Mouse (Mus musculus) retina, adult 2 months (tissue): ENCODE measurements around the gene Rad9a.

Source experiments
- DNase-seq: peaks from one replicate; pipeline ENCODE4 v3.0.0-alpha.2; 2012; ENCODE audit warnings: low read depth, low spot score

Gene Rad9a

GRCm38 (mm10) chr19:4164100-4164499 lies 37.4 kb downstream of the Rad9a start:
- DNase-seq: no peak

- DNase-seq: no peak
These were observed 37.9 kb downstream of the Rad9a start for GRCm38 (mm10) chr19:4163543-4163887.

- peak; percentile 88 for DNase-seq
These were observed 38.6 kb downstream of the Rad9a start, which contains the start of gene Rps6kb2 for GRCm38 (mm10) chr19:4162646-4163542. Gene Rps6kb2, minus strand, starts transcription at chr19:4163354.

GRCm38 (mm10) chr19:4159049-4159448 lies 42.4 kb downstream of the Rad9a start:
- DNase-seq: no peak

GRCm38 (mm10) chr19:4156771-4157170 lies 44.7 kb downstream of the Rad9a start:
- no peak for DNase-seq

- no peak for DNase-seq
These were observed 45.3 kb downstream of the Rad9a start for GRCm38 (mm10) chr19:4156073-4156579.

- DNase-seq: no peak
These were observed 46.0 kb downstream of the Rad9a start for GRCm38 (mm10) chr19:4155223-4156072.

GRCm38 (mm10) chr19:4154437-4155222 lies 46.8 kb downstream of the Rad9a start:
- no peak for DNase-seq

- DNase-seq: peak; percentile 61
These were observed 48.2 kb downstream of the Rad9a start, which contains the start of gene Ptprcap for GRCm38 (mm10) chr19:4153232-4153654. Gene Ptprcap, plus strand, starts transcription at chr19:4153604.

- no peak for DNase-seq
These were observed 48.8 kb downstream of the Rad9a start for GRCm38 (mm10) chr19:4152445-4153231.

GRCm38 (mm10) chr19:4151898-4152297 lies 49.6 kb downstream of the Rad9a start:
- DNase-seq: no peak

- DNase-seq: no peak
These were observed 50.0 kb downstream of the Rad9a start for GRCm38 (mm10) chr19:4151488-4151860.

GRCm38 (mm10) chr19:4150567-4151487 lies 50.6 kb downstream of the Rad9a start:
- DNase-seq: no peak

GRCm38 (mm10) chr19:4149764-4150461 lies 51.5 kb downstream of the Rad9a start:
- DNase-seq: no peak

GRCm38 (mm10) chr19:4149283-4149682 lies 52.2 kb downstream of the Rad9a start:
- DNase-seq: no peak

- no peak for DNase-seq
These were observed 52.6 kb downstream of the Rad9a start for GRCm38 (mm10) chr19:4148819-4149218.

- DNase-seq: peak; percentile 75
These were observed 53.0 kb downstream of the Rad9a start, which contains the start of gene Coro1b for GRCm38 (mm10) chr19:4148491-4148806. Gene Coro1b, plus strand, starts transcription at chr19:4148619.

- DNase-seq: no peak
These were observed 53.5 kb downstream of the Rad9a start for GRCm38 (mm10) chr19:4147782-4148490.
